Mouse (Mus musculus) stomach, postnatal 0 days (tissue): ENCODE data around the gene Zfp740. TPM values are rescaled to one million over a fixed set of nuclear protein-coding genes. Genes with fewer than 3 reads are reported as not detected.

ENCODE experiments used
- ATAC-seq: fragments of 200-750 bp; cut with Nextera tagmentation; 2 replicates; pipeline ENCODE4 v1.8.0; 2017; ENCODE audit not compliant: low FRiP score, low TSS enrichment
- DNase-seq: peaks from one replicate; pipeline ENCODE4 v3.0.0-alpha.2; 2016; ENCODE audit warnings: low spot score
- H3K27ac ChIP-seq: fragments of 300-500 bp; sonication (generic); replicated peaks from 2 replicates; pipeline ENCODE4 v1.5.1; 2014; ENCODE audit warnings: mild to moderate bottlenecking, control low read depth
- H3K27me3 ChIP-seq: fragments of 300-500 bp; sonication (generic); 2 replicates; pipeline ENCODE4 v1.6.1; 2014; ENCODE audit warnings: low read length; ENCODE audit not compliant: control insufficient read depth, insufficient read depth
- H3K36me3 ChIP-seq: fragments of 300-500 bp; sonication (generic); 2 replicates; pipeline ENCODE4 v1.6.1; 2014; ENCODE audit warnings: low read length, mixed read lengths; ENCODE audit not compliant: control insufficient read depth, insufficient read depth
- H3K4me1 ChIP-seq: fragments of 300-500 bp; sonication (generic); replicated peaks from 2 replicates; pipeline ENCODE4 v1.6.1; 2014; ENCODE audit warnings: antibody characterized with exemption; ENCODE audit not compliant: control insufficient read depth, insufficient read depth
- H3K4me2 ChIP-seq: fragments of 300-500 bp; sonication (generic); replicated peaks from 2 replicates; pipeline ENCODE4 v1.6.1; 2014; ENCODE audit warnings: low read depth, mild to moderate bottlenecking, control low read depth, moderate library complexity
- H3K4me3 ChIP-seq: fragments of 300-500 bp; sonication (generic); 2 replicates; pipeline ENCODE4 v1.5.1; 2014; ENCODE audit warnings: low read depth, low read length, control low read depth
- H3K9ac ChIP-seq: fragments of 300-500 bp; sonication (generic); 2 replicates; pipeline ENCODE4 v1.6.1; 2014; ENCODE audit warnings: mild to moderate bottlenecking, low read length, control low read depth, mixed read lengths
- H3K9me3 ChIP-seq: fragments of 300-500 bp; sonication (generic); 2 replicates; pipeline ENCODE4 v1.6.1; 2016; ENCODE audit warnings: low read length; ENCODE audit not compliant: control insufficient read depth
- CTCF ChIP-seq: IDR thresholded peaks from 2 replicates; pipeline ENCODE4 v1.5.1; 2016; ENCODE audit warnings: antibody characterized with exemption, low read depth, mild to moderate bottlenecking, moderate library complexity
- EP300 ChIP-seq: optimal IDR thresholded peaks from 2 replicates; pipeline ENCODE3; 2016; ENCODE audit warnings: antibody characterized with exemption
- WGBS: fragments of 180-500 bp; shearing (Covaris S2); extraction: QIAGEN DNeasy Blood & Tissue Kit; methylation state at CpG from one replicate; pipeline ENCODE4 v1.1.7; 2014; 5-methylcytosine and 5-hydroxymethylcytosine counted together
- polyA plus RNA-seq: library from polyadenylated mRNA; unstranded; fragments of >200 nt; fragmentation: Nextera tagmentation; extraction: Ambion mirVana; gene quantifications from 2 replicates; pipeline ENCODE4 v1.2.1, GENCODE M21; 2015

The Zfp740 gene
- polyA plus RNA-seq, 1 experiment from 2014 or later: 20.2 TPM

GRCm38 (mm10) chr15:102257202-102258075, 54.4 kb downstream of the Zfp740 start, which contains the start of gene Rarg:
Rarg (minus strand) TSS chr15:102257517.
- ATAC-seq: peak; percentile 64
- Histone ChIP-seq H3K4me1 (peaks cover 13% of the 10 kb centered on the region), H3K36me3 (peaks cover under 1% of the 10 kb centered on the region; the same call in 1 of the 2 replicates), H3K9ac (peak within 1 kb of the TSS; percentile 83), H3K27ac (peak within 1 kb of the TSS; percentile 93), H3K4me3 (peak within 1 kb of the TSS; percentile 73), H3K9me3 (no peaks in the 10 kb centered on the region), H3K27me3 (no peaks in the 10 kb centered on the region), H3K4me2 (peak within 1 kb of the TSS; percentile 86)
- TF ChIP-seq CTCF (no peak), EP300 (no peak)
- WGBS: 2% methylated on average over 33 of the region's 46 CpGs
- peak; percentile 75 for DNase-seq

DNA sequence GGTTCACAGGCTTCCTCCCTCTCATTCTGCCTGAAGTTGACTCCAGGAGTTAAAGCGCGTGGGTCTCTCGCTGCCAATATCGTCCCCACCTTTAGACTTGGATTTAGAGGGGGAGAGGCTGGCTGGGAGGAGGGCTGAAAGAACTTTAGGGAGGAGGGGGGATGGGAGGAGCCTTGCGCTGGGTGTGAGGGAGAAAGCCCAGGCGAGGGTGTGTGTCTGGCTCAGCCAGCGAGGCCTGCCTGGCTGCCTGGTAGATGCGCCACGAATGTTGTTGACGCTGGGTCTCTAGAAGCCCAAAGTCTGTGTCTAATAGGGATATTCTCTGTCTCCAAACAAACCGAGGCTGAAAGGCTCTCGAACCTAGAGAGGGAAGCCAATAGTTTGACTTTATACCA, 55.0 kb downstream of the Zfp740 start:
- peaks cover 13% of the 10 kb centered on the region for H3K4me1 ChIP-seq
- peak; percentile 61 for DNase-seq
- peak; percentile 47; the same call in 1 of the 2 replicates for ATAC-seq
- no peak for TF ChIP-seq CTCF
- TF ChIP-seq EP300: no peak
- H3K4me3 ChIP-seq: peak overlapping the region; percentile 73
- no peaks in the 10 kb centered on the region for H3K36me3 ChIP-seq
- WGBS: 8% methylated on average over 12 of the region's 12 CpGs
- no peaks in the 10 kb centered on the region for H3K9me3 ChIP-seq
- H3K4me2 ChIP-seq: peak overlapping the region; percentile 86
- peak overlapping the region; percentile 93 for H3K27ac ChIP-seq
- H3K9ac ChIP-seq: peak overlapping the region; percentile 83
- H3K27me3 ChIP-seq: no peaks in the 10 kb centered on the region

DNA sequence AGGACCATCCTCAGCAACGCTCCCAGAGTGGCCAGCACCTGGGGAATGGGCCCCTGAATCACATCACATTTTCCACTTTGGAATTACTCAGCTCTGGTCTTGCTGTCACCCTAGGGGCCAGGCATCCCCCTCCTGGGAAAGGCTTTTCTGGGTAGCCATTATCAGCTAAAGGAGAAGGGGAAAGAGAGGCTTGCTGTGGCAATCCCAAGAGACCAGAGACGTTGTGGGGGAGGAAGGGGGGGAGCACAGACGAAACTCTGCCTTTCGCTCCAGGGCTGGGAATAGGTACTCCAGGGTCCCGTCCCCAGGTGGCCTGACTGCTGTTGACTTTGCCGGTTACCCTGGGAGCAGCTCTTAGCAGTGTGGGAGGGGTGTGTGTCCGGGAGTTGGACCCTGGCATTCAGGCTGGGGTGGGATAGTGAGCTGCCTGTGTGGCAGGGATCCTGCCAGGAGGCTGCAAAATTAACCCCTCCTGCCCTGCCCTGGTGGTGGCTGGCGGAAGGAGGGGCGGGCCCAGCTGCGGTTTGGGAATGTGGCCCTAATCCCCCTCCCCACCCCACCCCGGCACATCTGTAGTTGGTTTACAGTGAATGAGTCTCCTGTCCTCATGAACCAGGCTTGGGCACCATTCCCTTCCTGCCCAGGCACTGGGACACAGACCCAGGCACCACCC, 55.7 kb downstream of the Zfp740 start:
- Histone ChIP-seq H3K36me3 (no peaks in the 10 kb centered on the region), H3K9me3 (no peaks in the 10 kb centered on the region), H3K27ac (peak overlapping the region; percentile 93), H3K27me3 (no peaks in the 10 kb centered on the region), H3K4me2 (peak overlapping the region; percentile 11; the same call in 1 of the 2 replicates), H3K4me1 (peaks cover 13% of the 10 kb centered on the region), H3K9ac (peak overlapping the region; percentile 35; the same call in 1 of the 2 replicates), H3K4me3 (no peak overlapping the region)
- ATAC-seq (no peak), DNase-seq (peak; percentile 21)
- TF ChIP-seq CTCF: no peak
- no peak for TF ChIP-seq EP300
- WGBS: 32% methylated on average over 11 of the region's 11 CpGs

- Histone ChIP-seq H3K27ac (peak overlapping the region; percentile 79), H3K4me1 (peaks cover 9% of the 10 kb centered on the region), H3K27me3 (no peaks in the 10 kb centered on the region), H3K4me2 (no peak overlapping the region), H3K4me3 (no peak overlapping the region), H3K9me3 (no peaks in the 10 kb centered on the region), H3K9ac (no peak overlapping the region), H3K36me3 (no peaks in the 10 kb centered on the region)
- DNase-seq (peak; percentile 17), ATAC-seq (peak; percentile 63; the same call in 1 of the 2 replicates)
- no peak for TF ChIP-seq CTCF
- TF ChIP-seq EP300: no peak
- 33% methylated on average over 7 of the region's 7 CpGs for WGBS
These were observed 59.5 kb downstream of the Zfp740 start for GRCm38 (mm10) chr15:102262582-102262981.

DNA sequence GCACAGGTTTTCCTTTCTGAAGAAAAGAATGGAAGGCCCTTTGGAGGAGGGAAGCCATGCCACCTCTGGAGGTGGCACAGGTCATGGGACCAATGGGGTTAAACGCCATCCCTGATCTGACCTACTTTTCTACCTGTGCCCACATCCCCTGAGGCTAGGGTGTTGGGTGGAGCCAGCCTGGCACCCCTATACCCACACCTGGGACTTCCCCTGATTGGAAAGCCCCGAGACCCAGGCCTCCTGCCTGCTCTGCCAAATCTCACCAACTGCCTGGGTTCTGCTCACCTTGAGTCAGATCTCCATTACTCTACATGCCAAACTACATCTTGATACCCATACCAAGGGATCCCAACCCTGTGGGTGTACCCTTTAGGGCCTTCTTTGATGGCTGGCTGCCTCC, 60.0 kb downstream of the Zfp740 start:
- ATAC-seq (0 out of 2 replicates have a peak, but pooled peaks have one; percentile 9), DNase-seq (peak; percentile 13)
- Histone ChIP-seq H3K9ac (no peak overlapping the region), H3K4me2 (no peak overlapping the region), H3K4me1 (peaks cover 9% of the 10 kb centered on the region), H3K27me3 (no peaks in the 10 kb centered on the region), H3K9me3 (no peaks in the 10 kb centered on the region), H3K4me3 (no peak overlapping the region), H3K27ac (peak overlapping the region; percentile 79), H3K36me3 (no peaks in the 10 kb centered on the region)
- 56% methylated on average over 2 of the region's 2 CpGs for WGBS
- TF ChIP-seq CTCF: no peak
- no peak for TF ChIP-seq EP300

Other genes starting within 250 kb of the Zfp740 start
- gene Krt78, start 249.0 kb upstream of the Zfp740 start, polyA plus RNA-seq: 49.3 and 73.4 TPM in 2 replicates
- 1,902 and 1,960 TPM in 2 replicates for gene Krt8, start 198.8 kb upstream of the Zfp740 start, polyA plus RNA-seq
- gene Krt18, start 175.1 kb upstream of the Zfp740 start, polyA plus RNA-seq: 715 and 753 TPM in 2 replicates
- 46.5 and 48.4 TPM in 2 replicates for gene Eif4b, start 129.5 kb upstream of the Zfp740 start, polyA plus RNA-seq
- 11.9 and 15.5 TPM in 2 replicates for gene Tns2, start 102.8 kb upstream of the Zfp740 start, polyA plus RNA-seq
- gene Spryd3, start 67.0 kb upstream of the Zfp740 start, polyA plus RNA-seq: 28.5 and 29.0 TPM in 2 replicates
- 30.6 and 39.5 TPM in 2 replicates for gene Igfbp6, start 58.9 kb upstream of the Zfp740 start, polyA plus RNA-seq
- gene Soat2, start 52.7 kb upstream of the Zfp740 start, polyA plus RNA-seq: 5.9 and 6.0 TPM in 2 replicates
- 32.1 and 39.4 TPM in 2 replicates for gene Csad, start 1.5 kb downstream of the Zfp740 start, polyA plus RNA-seq
- 1.2 TPM in 2 replicates for gene Itgb7, start 28.7 kb downstream of the Zfp740 start, polyA plus RNA-seq
- 27.2 and 34.6 TPM in 2 replicates for gene Rarg, start 54.3 kb downstream of the Zfp740 start, polyA plus RNA-seq
- 0.10 and 0.12 TPM in 2 replicates for gene Gm9918, start 67.3 kb downstream of the Zfp740 start, polyA plus RNA-seq
- 81.6 and 83.6 TPM in 2 replicates for gene Mfsd5, start 76.2 kb downstream of the Zfp740 start, polyA plus RNA-seq
- 2.2 and 4.0 TPM in 2 replicates for gene Espl1, start 93.0 kb downstream of the Zfp740 start, polyA plus RNA-seq
- 321 and 336 TPM in 2 replicates for gene Pfdn5, start 122.9 kb downstream of the Zfp740 start, polyA plus RNA-seq
- gene Myg1, start 128.5 kb downstream of the Zfp740 start, polyA plus RNA-seq: 39.7 and 44.8 TPM in 2 replicates
- 21.1 and 21.7 TPM in 2 replicates for gene Aaas, start 147.5 kb downstream of the Zfp740 start, polyA plus RNA-seq
- 0.40 and 0.41 TPM in 2 replicates for gene Sp7, start 163.9 kb downstream of the Zfp740 start, polyA plus RNA-seq
- gene Sp1, start 202.9 kb downstream of the Zfp740 start, polyA plus RNA-seq: 4.4 and 4.7 TPM in 2 replicates
- 0.42 and 0.80 TPM in 2 replicates for gene Amhr2, start 242.1 kb downstream of the Zfp740 start, polyA plus RNA-seq